Mouse (Mus musculus) spleen, postnatal 14 days (tissue): Measurements from ENCODE around the gene Dmrtc2.
A peak's percentile ranks its signal among the peaks of the same experiment; 100 is the strongest.
"Not testable (repeated sequence)": the region's sequence is repeated elsewhere in the genome, so short reads cannot be mapped to it uniquely, and the experiment has no call there.

Source experiments
- DNase-seq, 2 experiments: peaks; one replicate each; pipeline ENCODE4 v3.0.0; 2021 to 2022; ENCODE audit warnings: low spot score in 2 of 2

Dmrtc2 gene

GRCm38 (mm10) chr7:24869080-24869479, 777 bp upstream of the Dmrtc2 start:
- DNase-seq, result no peak

DNA sequence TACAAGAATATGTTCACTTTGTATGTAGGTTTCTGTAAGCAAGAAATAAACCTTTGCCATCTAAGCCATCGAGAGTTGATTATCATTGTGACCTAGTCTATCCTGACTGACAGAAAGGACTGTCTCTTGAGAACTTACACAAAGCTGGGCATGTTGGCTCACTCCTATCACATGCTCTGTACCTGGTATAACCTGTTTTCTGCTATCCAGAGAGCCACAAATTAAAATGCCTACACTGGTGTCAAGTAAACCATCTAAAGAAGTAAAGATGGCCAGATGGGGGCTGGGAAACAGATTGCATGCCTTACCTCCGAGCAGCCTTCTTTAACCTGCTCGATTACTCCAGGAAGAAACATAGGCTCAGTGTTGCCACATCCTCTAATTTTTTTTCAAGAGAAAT, 7.7 kb downstream of the Dmrtc2 start:
- no peak for DNase-seq

DNA sequence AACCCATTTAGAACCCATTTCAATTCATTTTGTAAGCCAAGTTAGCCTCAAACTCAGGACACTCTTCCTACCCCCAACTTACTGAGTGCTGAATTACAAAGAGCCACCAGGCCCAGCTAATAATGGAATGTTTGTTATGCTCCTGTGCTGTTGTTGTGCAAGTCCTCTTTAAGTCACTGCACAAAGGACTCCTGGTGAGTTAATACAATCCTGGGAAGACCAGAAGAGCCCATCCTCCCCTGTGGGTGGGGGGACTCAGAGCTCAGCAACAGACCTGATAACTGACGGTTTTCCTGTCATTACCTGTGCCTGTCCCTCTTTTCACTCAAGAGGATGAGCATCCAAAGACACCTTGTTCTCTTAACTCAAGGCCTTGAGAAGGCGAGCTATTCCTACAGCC, 9.8 kb downstream of the Dmrtc2 start:
- no peak for DNase-seq

- no peak for DNase-seq
Observed at GRCm38 (mm10) chr7:24882416-24883199, 12.8 kb downstream of the Dmrtc2 start.

GRCm38 (mm10) chr7:24883896-24884692, 14.2 kb downstream of the Dmrtc2 start, which contains the start of gene Rps19:
TSS of gene Rps19 (plus strand) at chr7:24884371.
- peak; percentile 93 to 96 for DNase-seq

DNA sequence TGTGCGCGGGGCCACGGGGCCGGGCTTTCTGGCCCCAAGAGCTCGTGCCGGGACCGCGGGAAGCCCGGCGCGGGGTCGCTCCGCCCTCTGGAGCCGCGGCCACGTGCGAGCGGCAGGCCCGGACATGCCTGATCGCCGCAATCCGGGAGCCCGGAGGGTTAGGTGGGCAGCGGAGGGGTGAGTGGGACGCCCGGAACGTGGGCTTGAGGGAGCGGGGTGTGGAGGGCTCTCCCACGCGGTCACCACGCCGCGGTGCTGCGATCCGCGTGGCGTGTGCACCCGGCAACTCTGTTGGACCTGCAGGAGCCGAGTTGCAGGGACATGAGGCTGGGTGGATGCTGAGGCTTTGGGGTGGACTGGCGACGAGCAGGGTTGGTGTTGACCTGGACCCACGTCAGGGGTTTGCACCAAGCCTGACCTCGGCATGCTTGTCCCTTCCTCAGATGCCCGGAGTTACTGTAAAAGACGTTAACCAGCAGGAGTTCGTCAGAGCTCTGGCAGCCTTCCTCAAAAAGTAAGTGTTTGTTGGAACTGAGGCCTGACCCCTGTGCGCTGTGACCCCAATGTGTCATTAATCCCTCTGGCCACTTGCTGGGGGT, 14.9 kb downstream of the Dmrtc2 start:
- DNase-seq, result no peak

DNA sequence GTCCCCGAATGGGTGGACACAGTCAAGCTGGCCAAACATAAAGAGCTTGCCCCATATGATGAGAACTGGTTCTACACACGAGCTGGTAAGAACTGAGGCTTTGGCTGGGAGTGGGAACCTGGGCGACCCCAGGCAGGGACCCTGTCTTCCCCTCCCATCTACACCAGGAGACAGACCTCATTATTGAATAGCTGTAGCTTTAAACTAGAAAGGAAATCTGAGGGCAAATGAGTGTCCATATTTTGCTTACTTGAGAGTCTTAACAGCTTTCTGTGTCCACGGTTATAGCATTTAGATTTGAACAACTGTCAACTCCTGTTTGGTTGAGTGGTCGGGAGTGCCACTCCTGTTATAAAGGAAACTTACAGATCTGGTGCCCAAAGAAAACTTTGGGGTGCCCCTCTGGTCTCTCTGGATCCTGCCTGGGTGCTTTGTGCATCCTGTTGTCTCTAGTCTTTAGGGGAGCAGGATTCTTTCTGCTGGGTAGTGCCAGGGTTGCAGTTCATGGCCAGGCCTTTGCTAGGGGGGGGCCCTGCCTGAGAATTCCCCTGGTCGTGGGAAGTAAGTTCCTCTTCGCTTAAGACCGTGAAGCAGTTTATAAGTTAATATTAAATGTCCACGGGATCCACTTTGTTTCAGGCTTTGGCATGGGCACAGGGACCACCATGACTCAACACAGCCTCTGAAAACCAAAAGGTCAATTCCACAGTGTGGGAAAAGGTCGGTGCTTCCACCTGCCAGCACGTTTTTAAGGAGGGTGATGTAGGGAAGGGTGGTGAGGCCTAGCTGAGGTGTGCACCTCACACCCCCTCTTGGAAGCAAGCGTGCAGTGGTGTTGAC, 15.8 kb downstream of the Dmrtc2 start:
- DNase-seq, result no peak

GRCm38 (mm10) chr7:24886308-24886633, 16.4 kb downstream of the Dmrtc2 start:
- DNase-seq, result no peak

DNA sequence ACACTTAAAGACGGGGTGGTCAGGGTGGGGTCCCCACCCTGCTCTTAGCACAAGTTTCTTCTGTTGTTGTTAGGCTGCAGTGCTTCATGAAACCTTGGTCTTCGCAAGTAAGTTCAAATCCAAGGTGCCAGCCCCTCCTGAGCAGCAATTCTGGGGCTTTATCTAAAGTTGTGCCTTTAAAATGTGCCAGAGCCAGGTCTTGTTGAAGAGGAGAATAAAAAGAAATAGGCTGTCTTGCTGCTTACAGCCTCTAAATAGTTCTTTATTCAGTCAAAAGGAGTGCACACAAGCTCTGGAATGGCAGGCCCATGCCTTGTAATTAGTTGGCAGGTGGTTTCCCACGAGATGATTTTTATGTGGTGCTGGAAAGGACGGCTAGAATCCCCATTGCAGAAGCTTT, 17.2 kb downstream of the Dmrtc2 start:
- no peak for DNase-seq

DNA sequence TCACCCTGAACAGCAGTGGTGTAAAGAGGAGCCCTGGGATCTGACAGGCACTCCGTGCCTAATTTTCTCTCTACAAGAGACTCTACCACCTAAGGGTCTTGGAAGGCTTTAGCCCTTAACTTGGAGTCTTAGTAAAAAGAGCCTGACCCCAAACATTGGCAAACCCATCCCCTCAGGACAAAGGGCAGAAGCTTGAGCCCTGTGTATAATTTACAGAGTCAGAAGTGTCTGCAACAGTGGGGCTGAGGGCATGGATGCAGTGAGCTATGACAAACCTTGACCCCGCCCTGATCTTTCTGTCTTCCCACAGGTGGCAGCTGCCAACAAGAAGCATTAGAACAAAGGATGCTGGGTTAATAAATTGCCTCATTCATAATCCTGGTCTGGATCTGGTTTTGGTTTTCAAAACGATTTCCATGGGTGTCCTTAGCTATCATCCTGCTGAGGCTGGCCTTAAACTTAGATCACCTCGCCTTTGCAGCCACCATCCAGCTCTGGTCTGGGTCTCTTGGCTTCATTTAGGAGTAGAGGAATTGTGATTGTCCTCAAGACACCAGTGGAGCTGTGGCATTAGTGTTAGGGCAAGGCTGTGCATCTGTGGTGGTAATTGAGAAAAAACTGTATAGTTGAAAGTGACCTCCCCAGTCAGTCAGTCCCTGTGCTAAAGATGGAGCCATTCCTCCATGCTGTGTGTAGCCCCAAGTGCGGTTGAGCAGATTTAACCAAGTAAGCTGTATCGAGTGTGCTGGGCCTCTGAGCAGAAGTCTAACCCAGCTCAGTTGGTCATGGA, 19.8 kb downstream of the Dmrtc2 start:
- DNase-seq, result no peak

GRCm38 (mm10) chr7:24890281-24891216, 20.7 kb downstream of the Dmrtc2 start:
- DNase-seq, result peak; percentile 51 to 66

GRCm38 (mm10) chr7:24891241-24892124, 21.6 kb downstream of the Dmrtc2 start:
- no peak for DNase-seq

- DNase-seq, result no peak
Observed at GRCm38 (mm10) chr7:24892125-24892583, 22.3 kb downstream of the Dmrtc2 start.

DNA sequence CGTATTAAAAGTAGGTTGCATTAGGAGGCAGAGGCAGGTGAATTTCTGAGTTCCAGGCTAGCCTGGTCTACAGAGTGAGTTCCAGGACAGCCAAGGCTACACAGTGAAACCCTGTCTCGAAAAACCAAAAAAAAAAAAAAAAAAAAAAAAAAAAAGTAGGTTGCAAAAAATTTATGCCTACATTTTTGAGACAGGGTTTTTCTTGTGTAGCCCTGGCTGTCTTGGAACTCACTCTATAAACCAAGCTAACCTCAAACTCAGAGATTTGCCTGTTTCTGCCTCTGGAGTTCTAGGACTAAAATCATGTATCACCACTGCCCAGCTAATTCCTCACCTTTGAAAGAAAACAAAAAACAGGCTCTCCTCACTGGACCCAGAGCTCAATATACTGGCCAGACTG, 25.9 kb downstream of the Dmrtc2 start:
- DNase-seq, result not testable (repeated sequence)

DNA sequence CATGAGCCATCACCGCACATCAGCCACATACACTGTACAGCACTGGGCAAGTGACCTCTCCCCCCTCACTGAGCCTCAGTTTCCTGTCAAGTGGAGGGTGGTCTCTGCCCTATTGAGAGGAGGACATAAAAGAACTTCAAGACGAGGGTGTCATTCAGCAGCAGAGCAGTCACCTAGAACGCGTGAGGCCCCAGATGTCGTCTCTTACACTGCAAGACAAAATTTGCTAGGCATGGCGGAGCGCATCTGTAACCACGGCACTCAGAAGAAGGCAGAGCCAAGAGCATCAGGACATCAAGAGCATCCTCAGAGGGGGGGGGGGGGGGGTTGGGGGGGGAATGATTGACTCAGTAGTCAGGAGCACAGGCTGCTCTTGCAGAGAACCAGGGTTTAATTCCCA, 26.4 kb downstream of the Dmrtc2 start:
- no peak for DNase-seq

- DNase-seq, result peak; percentile 51 to 69
Observed at GRCm38 (mm10) chr7:24897224-24897623, 27.4 kb downstream of the Dmrtc2 start, which contains the start of gene Cd79a. TSS of gene Cd79a (plus strand) at chr7:24897381.

- no peak for DNase-seq
Observed at GRCm38 (mm10) chr7:24897959-24898358, 28.1 kb downstream of the Dmrtc2 start.

- no peak for DNase-seq
Observed at GRCm38 (mm10) chr7:24901114-24901513, 31.3 kb downstream of the Dmrtc2 start.

- DNase-seq, result no peak
Observed at GRCm38 (mm10) chr7:24901842-24902241, 32.0 kb downstream of the Dmrtc2 start.
